Mouse (Mus musculus): ENCODE measurements around the gene Psmd9.

Gene Psmd9

GRCm38 (mm10) chr5:123137910-123138229, 31.3 kb upstream of the Psmd9 start:
- DNase-seq = no peak

GRCm38 (mm10) chr5:123138230-123138911, 30.8 kb upstream of the Psmd9 start:
- peak; percentile 89 for DNase-seq

- peak; percentile 91 for DNase-seq
These were observed 30.1 kb upstream of the Psmd9 start for GRCm38 (mm10) chr5:123138953-123139721.

GRCm38 (mm10) chr5:123139722-123140627, 29.2 kb upstream of the Psmd9 start:
- DNase-seq = peak; percentile 51

GRCm38 (mm10) chr5:123140694-123141554, 28.3 kb upstream of the Psmd9 start:
- DNase-seq = peak; percentile 93

GRCm38 (mm10) chr5:123141555-123142160, 27.6 kb upstream of the Psmd9 start:
- peak; percentile 66 for DNase-seq

- peak; percentile 82 for DNase-seq
These were observed 26.8 kb upstream of the Psmd9 start, which contains the start of gene Setd1b for GRCm38 (mm10) chr5:123142161-123143157. Gene Setd1b, plus strand, starts transcription at chr5:123142193.

- DNase-seq = no peak
These were observed 25.8 kb upstream of the Psmd9 start for GRCm38 (mm10) chr5:123143251-123143970.

- no peak for DNase-seq
These were observed 25.1 kb upstream of the Psmd9 start for GRCm38 (mm10) chr5:123143971-123144745.

GRCm38 (mm10) chr5:123144746-123145590, 24.2 kb upstream of the Psmd9 start:
- DNase-seq = peak; percentile 55

- no peak for DNase-seq
These were observed 22.9 kb upstream of the Psmd9 start for GRCm38 (mm10) chr5:123146357-123146756.

- DNase-seq = no peak
These were observed 21.6 kb upstream of the Psmd9 start for GRCm38 (mm10) chr5:123147569-123147968.

- no peak for DNase-seq
These were observed 21.0 kb upstream of the Psmd9 start for GRCm38 (mm10) chr5:123148073-123148722.

- DNase-seq = peak; percentile 93
These were observed 19.5 kb upstream of the Psmd9 start for GRCm38 (mm10) chr5:123149451-123150400.

- DNase-seq = no peak
These were observed 18.6 kb upstream of the Psmd9 start for GRCm38 (mm10) chr5:123150641-123151040.

GRCm38 (mm10) chr5:123151077-123151476, 18.1 kb upstream of the Psmd9 start:
- DNase-seq = peak; percentile 49
